Mouse (Mus musculus) spleen, adult 12 weeks (tissue): Measurements from ENCODE around the gene Hspb7.

Experiments
- DNase-seq: peaks from one replicate; pipeline ENCODE4 v3.0.0; 2022; ENCODE audit warnings: low spot score

The Hspb7 gene

DNA sequence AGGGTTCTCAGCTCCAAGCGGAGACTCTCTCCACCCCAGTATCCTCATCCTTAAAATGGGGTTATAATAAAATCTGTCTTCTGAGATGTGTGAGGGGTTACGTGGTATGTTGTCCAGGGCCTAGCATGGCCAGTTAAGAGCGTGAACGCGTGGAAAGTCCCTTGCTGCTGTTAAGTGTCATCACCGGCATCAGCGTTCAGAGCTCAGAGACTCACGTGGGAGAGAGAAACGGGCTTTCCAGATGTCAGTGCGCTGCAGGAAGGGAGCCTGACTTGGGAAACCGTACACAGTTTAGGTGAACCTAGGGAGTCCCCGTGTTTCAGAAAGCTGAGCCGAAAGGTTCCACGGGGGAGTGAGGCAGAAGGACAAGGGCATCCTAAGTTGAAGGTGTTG, 24.7 kb downstream of the Hspb7 start:
- no peak for DNase-seq

DNA sequence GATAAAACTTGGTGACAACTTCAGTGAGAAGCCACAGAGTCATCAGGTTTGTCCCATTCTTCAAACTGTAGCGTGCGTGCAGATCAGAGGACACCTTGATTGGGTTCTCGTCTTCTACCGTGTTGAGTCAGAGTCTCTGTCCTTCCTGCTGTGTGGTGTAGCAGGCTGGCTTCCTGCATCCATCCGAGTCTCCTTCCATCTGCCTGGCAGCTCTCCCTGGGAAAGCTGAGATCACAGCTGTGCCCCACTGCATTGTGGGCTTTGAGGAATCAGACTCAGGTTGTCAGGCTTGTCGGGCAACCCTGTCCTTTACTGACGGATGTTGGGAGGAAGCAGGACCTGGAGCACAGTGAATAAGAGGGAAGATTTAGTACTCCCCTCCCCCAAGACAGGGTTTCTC, 25.6 kb downstream of the Hspb7 start:
- DNase-seq = no peak

DNA sequence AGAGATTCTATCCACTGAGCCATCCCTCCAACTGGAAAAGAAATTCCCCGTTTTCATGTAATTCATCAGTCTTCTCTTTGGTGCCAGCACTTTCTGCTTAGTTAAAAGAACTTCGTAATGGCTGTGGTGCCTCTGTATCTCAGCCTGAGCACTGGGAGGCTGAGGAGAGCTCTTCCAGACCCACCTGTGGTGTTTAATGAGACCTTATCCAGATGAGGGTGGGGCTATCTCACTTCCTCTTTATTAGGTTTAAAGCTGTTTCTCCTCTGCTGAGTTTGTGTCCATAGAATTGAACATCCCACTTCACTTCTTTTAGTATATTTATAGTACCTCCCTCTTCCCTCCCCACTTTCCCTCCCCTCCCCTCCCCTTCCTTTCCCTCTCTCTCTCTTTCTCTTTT, 30.7 kb downstream of the Hspb7 start:
- DNase-seq = no peak

DNA sequence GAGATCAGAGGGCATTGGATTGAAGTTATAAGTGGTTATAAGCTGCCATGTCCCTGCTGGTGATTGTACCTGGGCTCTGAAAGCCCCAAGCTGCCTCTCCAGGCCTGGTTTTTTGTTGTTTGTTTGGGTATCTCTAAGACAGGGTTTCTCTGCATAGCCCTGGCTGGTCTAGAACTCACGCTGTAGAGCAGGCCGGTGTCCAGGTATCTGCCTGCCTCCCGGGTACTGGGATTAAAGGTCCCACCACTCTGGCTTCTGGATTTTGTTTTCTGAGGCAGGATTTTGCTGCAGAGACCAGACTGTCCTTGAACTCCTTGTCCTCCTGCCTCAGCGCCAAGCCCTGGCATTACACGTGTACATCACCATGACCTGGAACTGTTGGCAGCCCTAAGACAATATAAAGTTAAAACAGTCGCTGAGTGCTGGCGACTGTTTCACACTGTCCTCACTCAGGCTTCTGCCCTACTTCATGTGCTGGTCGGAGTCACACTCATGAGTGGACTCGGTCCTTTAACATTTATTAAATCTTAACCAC, 31.4 kb downstream of the Hspb7 start:
- DNase-seq = no peak

DNA sequence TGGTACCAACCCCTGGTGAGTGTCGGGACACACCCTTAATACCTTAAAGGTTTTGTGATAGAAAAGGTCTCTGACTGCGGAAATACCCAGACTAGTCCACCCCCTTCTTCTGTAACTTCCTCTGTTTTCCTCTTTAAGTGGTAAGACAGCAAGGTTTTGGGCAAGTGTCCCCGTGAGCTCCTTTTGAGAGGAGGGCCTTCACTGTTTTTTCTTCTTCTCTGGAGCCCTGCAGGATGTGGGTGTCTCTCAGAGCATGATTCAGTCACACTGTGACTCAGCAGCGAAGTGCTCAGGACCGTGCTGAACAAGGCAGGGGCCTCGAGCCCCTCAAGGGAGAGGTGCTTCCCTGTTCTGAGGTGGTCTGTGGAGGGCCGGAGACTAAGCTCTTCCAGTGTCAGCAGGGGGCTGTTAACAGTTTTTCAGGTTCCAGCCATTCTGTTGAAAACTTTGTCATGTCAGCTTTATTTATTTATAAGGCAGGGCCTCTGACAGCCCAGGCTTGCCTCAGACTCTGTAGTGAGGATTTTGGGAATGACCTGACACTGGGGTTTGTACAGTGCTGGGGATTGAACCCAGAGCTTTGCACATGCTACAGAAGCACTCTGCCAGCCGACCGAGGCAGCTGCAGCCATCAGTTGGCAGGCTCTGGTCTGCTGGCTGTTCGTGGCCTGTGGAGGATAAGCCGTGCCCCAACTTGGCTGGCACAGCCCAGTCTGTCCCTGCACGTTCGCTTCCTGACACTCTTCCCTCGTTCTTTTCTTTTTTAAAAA, 34.2 kb downstream of the Hspb7 start:
- no peak for DNase-seq

DNA sequence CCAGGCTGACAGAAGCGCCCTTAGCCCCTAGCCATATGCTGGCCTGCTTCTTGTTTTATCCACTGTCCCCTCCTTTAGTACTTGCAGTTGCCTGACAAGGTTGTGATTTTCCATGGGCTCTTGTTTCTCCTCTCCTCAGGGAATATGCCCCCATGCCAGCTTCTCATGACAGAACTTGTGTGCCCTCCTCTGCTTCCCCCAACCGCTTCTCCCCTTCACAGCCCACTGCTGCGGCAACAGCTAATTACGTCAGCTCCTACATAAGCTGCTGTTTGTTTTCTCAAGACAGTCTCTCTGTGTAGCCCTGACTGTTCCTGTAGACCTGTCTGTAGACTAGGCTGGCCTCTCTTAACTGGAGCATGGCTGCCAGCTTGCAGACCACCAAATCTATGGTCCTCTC, 34.9 kb downstream of the Hspb7 start:
- DNase-seq = no peak

DNA sequence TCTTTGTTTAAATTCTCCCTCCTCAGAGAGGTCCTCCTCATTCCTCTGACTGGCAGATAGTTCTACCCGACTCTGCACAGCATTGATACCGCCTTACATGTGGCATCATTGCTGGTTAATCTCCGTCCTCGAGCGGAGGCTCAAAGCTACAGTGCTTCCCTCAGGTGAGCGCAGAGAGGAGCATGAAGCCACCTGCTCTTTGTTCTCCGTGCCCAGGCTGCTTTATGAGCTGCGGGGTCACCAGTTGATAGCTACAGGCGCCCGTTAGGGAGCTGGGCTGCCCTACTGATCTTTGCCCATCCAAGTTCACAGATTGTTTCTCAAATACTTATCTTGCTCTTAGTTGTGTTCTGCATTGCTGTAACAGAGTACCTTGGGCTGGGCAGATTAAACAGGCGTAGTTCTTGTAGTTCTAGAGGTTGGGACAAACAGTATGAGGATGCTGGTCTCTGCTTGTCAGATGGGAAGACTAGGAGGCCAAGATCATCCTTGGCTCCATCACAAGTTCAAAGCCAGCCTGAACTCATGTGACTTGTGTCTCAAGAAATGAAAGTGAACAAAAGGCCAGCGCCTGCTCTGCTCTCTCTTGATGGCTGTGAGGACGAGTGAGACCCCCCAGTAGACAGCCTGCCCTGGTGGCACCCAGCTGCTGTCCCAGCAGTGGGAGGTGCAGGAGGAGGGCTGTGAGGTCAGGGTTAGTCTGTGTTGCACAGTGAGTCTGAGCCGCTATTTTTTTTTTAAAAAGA, 35.8 kb downstream of the Hspb7 start:
- no peak for DNase-seq

DNA sequence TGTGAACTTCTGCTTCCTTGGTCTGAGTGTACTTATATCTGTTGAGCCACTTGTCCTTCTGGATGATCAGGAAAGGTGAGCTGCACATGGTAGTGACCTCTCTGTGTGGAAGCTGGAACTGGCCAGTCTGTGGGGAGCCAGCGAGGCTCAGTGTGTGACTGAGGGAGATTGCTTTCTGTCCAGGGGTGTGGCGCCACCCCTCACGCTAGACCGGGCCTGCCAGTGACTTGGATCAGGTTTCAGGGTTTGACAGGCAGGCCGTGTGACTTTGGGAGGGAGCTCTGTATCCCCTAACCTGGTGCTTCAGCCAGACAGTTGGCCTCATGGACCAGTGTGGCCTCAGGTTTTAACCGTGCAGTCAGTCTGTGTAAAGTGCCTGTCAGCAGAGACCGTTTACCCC, 37.7 kb downstream of the Hspb7 start:
- no peak for DNase-seq

DNA sequence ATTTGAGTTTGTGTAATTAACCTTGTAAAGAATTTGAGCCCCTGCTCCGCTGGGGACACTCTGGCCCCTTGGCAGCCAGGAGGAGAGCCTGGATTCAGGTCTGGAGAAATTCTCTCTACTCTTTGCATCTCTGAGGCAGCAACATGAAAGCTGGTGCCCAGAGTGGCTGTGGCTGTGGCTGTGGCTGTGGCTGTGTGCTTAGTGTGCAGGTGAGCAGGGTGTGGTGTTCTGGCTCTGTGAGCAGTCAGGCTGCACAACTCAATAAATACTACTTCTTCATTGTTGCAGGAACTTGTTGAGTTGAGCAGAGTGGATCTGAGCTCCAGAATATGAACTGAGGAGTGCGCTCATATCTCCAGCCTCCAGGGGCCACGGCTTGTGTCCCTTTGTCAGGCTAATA, 38.3 kb downstream of the Hspb7 start:
- no peak for DNase-seq

DNA sequence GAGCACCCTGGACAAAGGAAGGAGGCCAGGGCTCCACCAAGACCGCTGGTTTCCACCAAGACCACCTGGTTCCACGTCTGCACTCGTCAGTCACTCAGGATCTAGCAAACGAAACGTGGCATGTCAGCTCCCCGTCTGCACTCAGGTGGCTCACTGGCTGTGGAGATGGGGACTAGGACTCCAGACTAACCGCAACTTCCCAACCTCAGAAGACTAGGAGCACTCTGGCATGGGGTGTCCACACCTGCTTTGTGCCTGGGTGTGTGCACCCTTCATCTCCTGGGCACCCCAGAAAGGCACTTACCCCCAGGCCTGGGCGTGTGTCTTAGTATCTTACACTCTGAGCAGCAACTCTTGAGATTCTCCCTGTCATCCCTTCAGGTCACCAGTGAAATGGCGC, 39.2 kb downstream of the Hspb7 start:
- DNase-seq = no peak

DNA sequence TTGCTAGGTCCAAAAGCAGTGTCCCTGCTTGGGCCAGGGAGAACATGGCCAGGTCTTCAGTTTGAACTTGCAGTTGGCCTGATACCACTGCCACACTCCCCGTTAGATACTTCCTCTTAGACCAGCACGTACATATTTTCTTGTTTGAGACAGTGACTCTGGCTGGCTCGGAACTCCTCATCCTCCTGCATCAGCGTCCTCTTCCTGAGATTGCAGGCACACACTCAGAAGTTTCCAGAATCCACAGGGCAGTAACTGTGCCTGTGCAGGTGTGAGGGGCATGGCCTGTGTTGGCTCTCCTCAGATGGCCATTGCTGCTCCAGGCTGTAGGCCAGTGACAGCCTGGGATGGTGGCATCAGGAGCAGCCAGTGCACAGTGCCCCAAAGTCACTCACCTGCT, 39.9 kb downstream of the Hspb7 start:
- no peak for DNase-seq

DNA sequence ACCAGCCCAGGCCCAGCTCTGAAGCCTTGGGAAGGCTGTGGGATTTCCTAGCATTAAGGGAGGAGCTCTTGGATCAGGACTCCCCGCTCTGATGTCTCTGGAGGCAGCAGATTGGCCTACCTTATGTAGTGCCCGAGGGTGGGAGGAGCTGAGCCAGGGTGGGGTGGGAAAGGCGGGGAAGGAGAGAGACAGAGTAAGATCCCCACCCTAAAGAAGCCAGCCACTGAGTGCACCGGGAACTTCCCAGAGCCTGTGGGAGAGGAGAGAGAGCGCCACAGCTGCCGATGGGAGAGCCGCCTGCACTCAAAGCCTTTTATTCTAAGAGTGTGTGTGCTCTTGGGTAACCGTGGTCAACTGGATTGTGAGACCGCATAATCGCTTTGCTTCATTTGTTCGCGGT, 40.5 kb downstream of the Hspb7 start:
- no peak for DNase-seq

DNA sequence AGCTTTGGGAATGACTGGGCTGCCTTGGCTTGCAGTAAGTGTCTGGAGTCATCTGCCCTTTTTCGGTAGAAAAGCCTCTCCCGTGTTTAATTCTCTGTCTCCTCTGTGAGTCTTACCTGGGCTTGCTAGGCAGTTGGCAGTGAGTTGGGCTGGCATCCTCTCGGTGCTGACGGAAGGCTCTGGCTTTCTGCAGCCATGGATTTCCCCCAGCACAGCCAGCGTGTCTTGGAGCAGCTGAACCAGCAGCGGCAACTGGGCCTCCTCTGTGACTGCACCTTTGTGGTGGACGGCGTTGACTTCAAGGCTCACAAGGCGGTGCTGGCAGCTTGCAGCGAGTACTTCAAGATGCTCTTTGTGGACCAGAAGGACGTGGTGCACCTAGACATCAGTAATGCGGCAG, 41.0 kb downstream of the Hspb7 start:
- no peak for DNase-seq

DNA sequence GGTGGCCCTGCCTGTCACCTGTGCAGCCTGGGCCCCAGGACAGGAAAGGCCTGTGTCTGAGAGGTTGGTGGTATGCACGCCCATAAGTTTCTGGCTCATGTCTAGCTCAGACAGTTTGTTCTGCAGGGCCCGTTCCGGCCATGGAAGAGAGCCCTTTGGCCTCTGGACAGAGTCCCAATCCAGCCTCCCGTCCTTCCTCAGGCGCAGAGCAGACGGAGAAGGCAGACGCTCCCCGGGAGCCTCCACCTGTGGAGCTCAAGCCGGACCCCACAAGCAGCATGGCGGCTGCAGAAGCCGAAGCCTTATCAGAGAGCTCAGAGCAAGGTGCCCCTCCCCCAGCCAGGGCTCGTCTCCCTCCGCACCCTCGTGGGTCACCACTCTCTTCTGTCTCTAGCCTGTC, 42.9 kb downstream of the Hspb7 start:
- DNase-seq = no peak

DNA sequence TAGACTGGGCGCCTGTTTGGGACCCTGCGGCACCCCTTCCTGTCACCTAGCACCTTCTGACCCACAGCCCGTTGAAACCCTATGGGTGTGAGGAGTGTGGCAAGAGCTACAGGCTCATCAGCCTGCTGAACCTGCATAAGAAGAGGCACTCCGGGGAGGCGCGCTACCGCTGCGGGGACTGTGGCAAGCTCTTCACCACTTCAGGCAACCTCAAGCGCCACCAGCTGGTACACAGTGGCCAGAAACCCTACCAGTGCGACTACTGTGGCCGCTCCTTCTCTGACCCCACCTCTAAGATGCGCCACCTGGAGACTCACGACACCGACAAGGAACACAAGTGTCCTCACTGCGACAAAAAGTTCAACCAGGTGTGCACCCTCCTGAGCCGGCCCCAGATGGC, 44.1 kb downstream of the Hspb7 start:
- DNase-seq = no peak

DNA sequence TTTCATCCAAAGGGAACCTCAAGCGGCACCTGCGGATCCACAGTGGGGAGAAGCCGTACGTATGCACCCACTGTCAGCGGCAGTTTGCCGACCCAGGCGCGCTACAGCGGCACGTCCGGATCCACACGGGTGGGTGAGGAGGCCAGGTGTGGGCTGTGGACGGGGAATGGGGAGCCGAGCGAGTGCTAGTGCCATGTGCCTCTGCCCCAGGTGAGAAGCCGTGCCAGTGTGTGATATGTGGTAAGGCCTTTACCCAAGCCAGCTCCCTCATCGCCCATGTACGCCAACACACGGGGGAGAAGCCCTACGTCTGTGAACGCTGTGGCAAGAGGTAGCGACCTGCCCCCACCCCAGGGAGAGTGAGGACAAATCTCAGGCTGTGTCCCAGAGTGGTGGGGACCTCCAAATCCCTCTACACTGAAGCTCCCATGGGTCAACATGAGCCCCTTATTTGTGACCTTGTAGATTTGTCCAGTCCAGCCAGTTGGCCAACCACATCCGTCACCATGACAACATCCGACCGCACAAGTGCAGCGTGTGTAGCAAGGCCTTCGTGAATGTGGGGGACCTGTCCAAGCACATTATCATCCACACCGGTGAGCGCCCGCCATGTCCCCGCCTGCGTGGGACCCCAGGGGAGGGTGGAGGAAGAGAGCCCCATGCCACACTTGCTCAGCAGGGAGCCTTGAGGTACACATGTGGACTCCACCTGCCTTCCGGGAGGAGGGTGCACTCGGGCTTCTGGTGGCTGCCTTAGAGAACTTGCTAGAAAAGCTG, 45.1 kb downstream of the Hspb7 start:
- DNase-seq = no peak

DNA sequence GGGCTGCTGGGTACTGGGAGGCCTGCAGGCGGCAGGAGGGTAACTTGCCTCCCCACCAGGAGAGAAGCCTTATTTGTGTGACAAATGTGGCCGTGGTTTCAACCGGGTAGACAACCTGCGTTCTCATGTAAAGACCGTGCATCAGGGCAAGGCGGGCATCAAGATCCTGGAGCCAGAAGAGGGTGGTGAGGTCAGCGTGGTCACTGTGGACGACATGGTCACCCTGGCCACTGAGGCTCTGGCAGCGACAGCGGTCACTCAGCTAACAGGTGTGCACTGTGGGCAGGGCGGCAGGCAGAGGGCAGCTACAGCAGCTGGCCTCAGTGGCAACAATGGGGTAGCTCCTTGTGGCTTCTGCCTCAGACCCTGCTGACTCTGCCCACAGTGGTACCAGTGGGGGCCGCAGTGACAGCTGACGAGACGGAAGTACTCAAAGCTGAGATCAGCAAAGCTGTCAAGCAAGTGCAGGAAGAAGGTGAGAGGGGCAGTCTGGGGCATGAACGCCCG, 45.8 kb downstream of the Hspb7 start:
- no peak for DNase-seq

DNA sequence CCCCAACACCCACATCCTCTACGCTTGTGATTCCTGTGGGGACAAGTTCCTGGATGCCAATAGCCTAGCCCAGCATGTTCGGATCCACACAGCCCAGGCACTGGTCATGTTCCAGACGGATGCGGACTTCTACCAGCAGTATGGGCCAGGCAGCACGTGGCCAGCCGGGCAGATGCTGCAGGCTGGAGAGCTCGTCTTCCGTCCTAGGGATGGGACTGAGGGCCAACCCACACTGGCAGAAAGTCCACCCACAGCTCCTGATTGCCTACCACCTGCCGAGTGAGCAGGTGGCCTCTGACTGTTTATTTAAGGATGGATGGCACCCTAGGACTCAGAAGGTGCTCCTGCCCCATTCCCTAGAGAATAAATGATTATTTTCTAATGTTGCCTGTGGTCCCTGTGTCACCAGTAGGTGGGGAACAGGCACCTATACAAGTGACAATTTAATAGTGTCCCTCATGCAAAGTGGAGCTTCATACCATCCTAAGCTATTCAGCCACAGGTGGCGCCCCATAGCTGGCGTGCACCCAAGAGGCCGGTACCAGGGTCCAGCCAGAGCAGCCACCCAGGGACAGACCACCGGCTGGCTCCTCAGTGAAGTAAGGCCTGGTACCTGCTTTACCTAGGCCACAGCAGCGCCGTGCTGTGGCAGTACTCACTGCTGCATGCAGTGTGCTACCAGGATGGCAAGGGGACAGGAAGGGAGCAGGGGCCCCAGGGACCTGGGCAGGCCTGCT, 46.4 kb downstream of the Hspb7 start:
- DNase-seq = no peak

DNA sequence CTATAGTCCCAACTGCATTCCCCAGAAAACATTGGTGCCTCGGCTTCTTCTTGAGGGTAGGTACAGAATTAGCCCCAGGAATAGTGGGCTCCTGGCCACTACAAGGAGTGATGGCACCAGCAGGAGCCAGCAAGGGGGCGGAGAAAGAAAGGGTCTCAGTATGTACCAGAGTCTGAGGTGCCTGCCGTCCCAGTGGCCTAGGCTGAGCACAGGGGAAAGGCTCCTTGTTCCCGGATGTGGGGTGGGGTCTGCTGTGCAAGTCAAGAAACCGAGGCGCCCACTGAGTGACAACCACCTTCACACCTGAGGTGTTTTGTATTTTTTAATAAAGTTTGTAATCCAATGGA, 47.0 kb downstream of the Hspb7 start:
- DNase-seq = no peak

DNA sequence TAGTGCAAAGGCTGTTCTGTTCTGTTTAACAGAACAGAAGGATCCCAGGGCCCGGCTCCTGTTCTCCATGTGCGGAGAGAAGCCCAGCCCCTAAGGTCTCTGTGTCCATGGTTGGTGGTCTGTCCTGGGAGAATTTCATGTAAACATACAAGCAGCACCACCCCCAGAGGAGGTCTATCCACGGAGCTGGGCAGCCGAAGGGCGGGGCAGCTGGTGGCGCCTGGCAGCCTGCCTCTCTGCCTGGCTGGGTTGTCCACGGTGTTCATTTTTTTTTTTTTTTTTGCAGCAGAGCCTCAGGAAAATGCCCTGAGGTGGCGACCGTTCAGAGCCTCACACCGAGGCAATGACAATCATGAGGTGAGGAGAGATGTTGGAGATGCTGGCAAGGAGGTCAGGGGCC, 48.0 kb downstream of the Hspb7 start:
- DNase-seq = no peak

DNA sequence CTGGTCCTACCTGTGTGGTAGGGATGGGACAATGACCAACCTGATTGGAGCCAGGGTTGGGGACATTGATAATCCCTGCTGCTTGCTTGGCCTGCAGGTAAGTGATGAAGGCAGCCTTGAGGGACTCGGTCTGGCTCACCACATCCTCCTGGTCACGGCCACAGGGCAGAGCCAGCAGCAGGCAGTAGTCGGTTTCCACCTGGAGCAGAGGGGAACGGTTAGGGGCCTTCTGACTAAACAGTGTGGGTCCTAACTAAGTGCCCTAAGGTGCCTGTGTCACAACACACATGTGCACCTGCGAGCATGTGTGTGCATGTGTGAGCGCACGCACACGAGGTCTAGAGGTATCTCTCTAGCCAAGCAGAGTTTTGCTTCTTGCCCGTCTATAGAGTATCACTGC, 48.8 kb downstream of the Hspb7 start:
- DNase-seq = no peak

DNA sequence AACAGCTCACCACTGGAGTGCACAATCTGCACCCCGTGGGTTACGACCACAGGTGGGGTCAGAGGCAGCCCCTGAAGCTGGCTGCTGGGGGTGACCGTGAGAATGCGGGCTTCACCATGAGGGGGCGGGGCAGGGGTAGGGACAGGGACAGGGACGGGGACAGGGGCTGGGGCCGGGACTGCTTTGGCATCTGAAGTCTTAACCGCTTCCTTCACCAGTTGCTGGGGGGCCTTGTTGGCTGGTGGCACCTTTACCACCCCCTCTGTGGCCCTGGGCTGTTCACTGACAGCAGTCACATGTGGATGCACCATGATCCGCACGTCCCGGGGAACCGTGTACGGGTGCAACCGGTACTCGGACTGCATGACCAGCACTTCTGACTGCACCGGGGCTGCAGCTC, 50.9 kb downstream of the Hspb7 start:
- no peak for DNase-seq
